Mouse (Mus musculus) testis, adult 2 months (tissue): ENCODE data around the gene Mzt1.

ENCODE experiments used
- CTCF ChIP-seq: fragments of 200-500 bp; IDR thresholded peaks from 2 replicates; pipeline ENCODE4 v1.5.1; 2012; ENCODE audit warnings: low read depth, mild to moderate bottlenecking, inconsistent platforms, low read length, moderate library complexity; ENCODE audit not compliant: control insufficient read depth, insufficient read depth, insufficient replicate concordance
- POLR2A ChIP-seq: fragments of 200-500 bp; IDR thresholded peaks from 2 replicates; pipeline ENCODE4 v1.6.1; 2012; ENCODE audit warnings: low read depth, mild to moderate bottlenecking, inconsistent platforms, low read length, moderate library complexity; ENCODE audit not compliant: control insufficient read depth

- TF ChIP-seq POLR2A (no peak), CTCF (no peak)
These were observed 43.0 kb upstream of the Mzt1 start for GRCm38 (mm10) chr14:99088947-99089346.
